Mouse (Mus musculus) midbrain, embryonic 13.5 days (tissue): Measurements from ENCODE around the gene Nepn. TPM values are rescaled to one million over a fixed set of nuclear protein-coding genes. Genes with fewer than 3 reads are reported as not detected.

Source experiments
- ATAC-seq: fragments of 200-750 bp; cut with Nextera tagmentation; 2 replicates; pipeline ENCODE4 v1.8.0; 2017; ENCODE audit warnings: mild to moderate bottlenecking, moderate TSS enrichment, moderate library complexity
- H3K27ac ChIP-seq: fragments of 300-500 bp; sonication (generic); 2 replicates; pipeline ENCODE4 v1.5.1; 2015; ENCODE audit warnings: inconsistent platforms, mild to moderate bottlenecking, moderate library complexity
- H3K27me3 ChIP-seq: fragments of 300-500 bp; sonication (generic); 2 replicates; pipeline ENCODE4 v1.6.1; 2015; ENCODE audit warnings: mild to moderate bottlenecking, inconsistent platforms
- H3K36me3 ChIP-seq: fragments of 300-500 bp; sonication (generic); 2 replicates; pipeline ENCODE4 v1.6.1; 2015; ENCODE audit warnings: mild to moderate bottlenecking, inconsistent platforms
- H3K4me1 ChIP-seq: fragments of 300-500 bp; sonication (generic); replicated peaks from 2 replicates; pipeline ENCODE4 v1.6.1; 2015; ENCODE audit warnings: inconsistent platforms
- H3K4me2 ChIP-seq: fragments of 300-500 bp; sonication (generic); replicated peaks from 2 replicates; pipeline ENCODE4 v1.6.1; 2015; ENCODE audit warnings: moderate library complexity, mild to moderate bottlenecking, inconsistent platforms
- H3K4me3 ChIP-seq: fragments of 300-500 bp; sonication (generic); replicated peaks from 2 replicates; pipeline ENCODE4 v1.5.1; 2015; ENCODE audit warnings: mild to moderate bottlenecking, inconsistent platforms
- H3K9ac ChIP-seq: fragments of 300-500 bp; sonication (generic); replicated peaks from 2 replicates; pipeline ENCODE4 v1.6.1; 2015; ENCODE audit warnings: mild to moderate bottlenecking, inconsistent platforms
- H3K9me3 ChIP-seq: fragments of 300-500 bp; sonication (generic); 2 replicates; pipeline ENCODE4 v1.6.1; 2016; ENCODE audit warnings: mild to moderate bottlenecking, inconsistent platforms
- WGBS: fragments of 180-500 bp; shearing (Covaris S2); methylation state at CpG from one replicate; pipeline ENCODE4 v1.1.7; 2015; 5-methylcytosine and 5-hydroxymethylcytosine counted together
- polyA plus RNA-seq: library from polyadenylated mRNA; unstranded; fragments of >200 nt; fragmentation: Nextera tagmentation; extraction: Ambion mirVana; gene quantifications from 2 replicates; pipeline ENCODE4 v1.2.1, GENCODE M21; 2015

Nepn gene
- polyA plus RNA-seq, 1 experiment from 2014 or later, result not detected

GRCm38 (mm10) chr10:52430953-52431352 is 42.2 kb downstream of the Nepn start:
- no peak overlapping the region for H3K4me3 ChIP-seq
- H3K4me1 ChIP-seq, result peaks cover 18% of the 10 kb centered on the region
- H3K9me3 ChIP-seq, result no peaks in the 10 kb centered on the region
- H3K27me3 ChIP-seq, result no peaks in the 10 kb centered on the region
- ATAC-seq, result no peak
- no peak overlapping the region for H3K9ac ChIP-seq
- H3K4me2 ChIP-seq, result no peak overlapping the region
- 93% methylated on average over 1 of the region's 1 CpGs for WGBS
- peaks cover 54% of the 10 kb centered on the region for H3K36me3 ChIP-seq
- H3K27ac ChIP-seq, result no peak overlapping the region

- WGBS, result 95% methylated on average over 8 of the region's 8 CpGs
- H3K9me3 ChIP-seq, result no peaks in the 10 kb centered on the region
- peaks cover 80% of the 10 kb centered on the region for H3K36me3 ChIP-seq
- no peak overlapping the region for H3K27ac ChIP-seq
- H3K9ac ChIP-seq, result no peak overlapping the region
- no peak overlapping the region for H3K4me3 ChIP-seq
- no peak overlapping the region for H3K4me2 ChIP-seq
- no peaks in the 10 kb centered on the region for H3K4me1 ChIP-seq
- H3K27me3 ChIP-seq, result no peaks in the 10 kb centered on the region
- no peak for ATAC-seq
Observed at GRCm38 (mm10) chr10:52434836-52435235, 46.1 kb downstream of the Nepn start.

Other genes starting within 250 kb of the Nepn start
- not detected in 2 replicates for gene Ros1, start 193.7 kb upstream of the Nepn start, polyA plus RNA-seq
- 14.6 and 15.8 TPM in 2 replicates for gene Dcbld1, start 155.4 kb upstream of the Nepn start, polyA plus RNA-seq
- not detected in 2 replicates for gene Gm26741, start 30.2 kb upstream of the Nepn start, polyA plus RNA-seq
- gene Gopc, start 6.8 kb upstream of the Nepn start, polyA plus RNA-seq, result 22.3 and 22.9 TPM in 2 replicates
- 18.3 and 18.5 TPM in 2 replicates for gene Nus1, start 28.6 kb downstream of the Nepn start, polyA plus RNA-seq